Mouse (Mus musculus) liver, embryonic 11.5 days (tissue): ENCODE measurements around the gene Jdp2. TPM values are rescaled to one million over a fixed set of nuclear protein-coding genes. Genes with fewer than 3 reads are reported as not detected.

Experiments
- ATAC-seq: fragments of 200-750 bp; cut with Nextera tagmentation; replicated peaks from 2 replicates; pipeline ENCODE4 v1.8.0; 2017; ENCODE audit warnings: moderate number of reproducible peaks, mild to moderate bottlenecking, moderate TSS enrichment, moderate library complexity; ENCODE audit not compliant: low FRiP score
- DNase-seq: peaks from one replicate; pipeline ENCODE4 v3.0.0-alpha.2; 2017; ENCODE audit warnings: low spot score
- H3K27ac ChIP-seq: fragments of 300-500 bp; sonication (generic); 2 replicates; pipeline ENCODE4 v1.5.1; 2014; ENCODE audit warnings: mild to moderate bottlenecking, low read depth, low read length, control low read depth
- H3K27me3 ChIP-seq: fragments of 300-500 bp; sonication (generic); replicated peaks from 2 replicates; pipeline ENCODE4 v1.6.1; 2014; ENCODE audit warnings: low read length, mixed read lengths; ENCODE audit not compliant: control insufficient read depth, insufficient read depth
- H3K36me3 ChIP-seq: fragments of 300-500 bp; sonication (generic); 2 replicates; pipeline ENCODE4 v1.6.1; 2014; ENCODE audit warnings: mild to moderate bottlenecking, low read length, moderate library complexity, mixed read lengths; ENCODE audit not compliant: control insufficient read depth, insufficient read depth
- H3K4me1 ChIP-seq: fragments of 300-500 bp; sonication (generic); replicated peaks from 2 replicates; pipeline ENCODE4 v1.6.1; 2014; ENCODE audit warnings: low read length, mixed read lengths; ENCODE audit not compliant: control insufficient read depth, insufficient read depth
- H3K4me2 ChIP-seq: fragments of 300-500 bp; sonication (generic); 2 replicates; pipeline ENCODE4 v1.6.1; 2014; ENCODE audit warnings: mild to moderate bottlenecking, control low read depth, moderate library complexity
- H3K4me3 ChIP-seq: fragments of 300-500 bp; sonication (generic); 2 replicates; pipeline ENCODE4 v1.5.1; 2014; ENCODE audit warnings: low read depth, low read length, control low read depth
- H3K9ac ChIP-seq: fragments of 300-500 bp; sonication (generic); 2 replicates; pipeline ENCODE4 v1.6.1; 2014; ENCODE audit warnings: low read depth, low read length, control low read depth
- H3K9me3 ChIP-seq: fragments of 300-500 bp; sonication (generic); 2 replicates; pipeline ENCODE4 v1.6.1; 2016; ENCODE audit warnings: low read length, inconsistent platforms, mixed read lengths; ENCODE audit not compliant: control insufficient read depth
- WGBS: fragments of 180-500 bp; shearing (Covaris S2); extraction: QIAGEN DNeasy Blood & Tissue Kit; methylation state at CpG from one replicate; pipeline ENCODE4 v1.1.7; 2014; 5-methylcytosine and 5-hydroxymethylcytosine counted together
- polyA plus RNA-seq: library from polyadenylated mRNA; unstranded; fragments of >200 nt; fragmentation: Nextera tagmentation; extraction: Ambion mirVana; gene quantifications from 2 replicates; pipeline ENCODE4 v1.2.1, GENCODE M21; 2014

Jdp2 gene
- 0.21 and 0.59 TPM in 2 replicates for polyA plus RNA-seq

DNA sequence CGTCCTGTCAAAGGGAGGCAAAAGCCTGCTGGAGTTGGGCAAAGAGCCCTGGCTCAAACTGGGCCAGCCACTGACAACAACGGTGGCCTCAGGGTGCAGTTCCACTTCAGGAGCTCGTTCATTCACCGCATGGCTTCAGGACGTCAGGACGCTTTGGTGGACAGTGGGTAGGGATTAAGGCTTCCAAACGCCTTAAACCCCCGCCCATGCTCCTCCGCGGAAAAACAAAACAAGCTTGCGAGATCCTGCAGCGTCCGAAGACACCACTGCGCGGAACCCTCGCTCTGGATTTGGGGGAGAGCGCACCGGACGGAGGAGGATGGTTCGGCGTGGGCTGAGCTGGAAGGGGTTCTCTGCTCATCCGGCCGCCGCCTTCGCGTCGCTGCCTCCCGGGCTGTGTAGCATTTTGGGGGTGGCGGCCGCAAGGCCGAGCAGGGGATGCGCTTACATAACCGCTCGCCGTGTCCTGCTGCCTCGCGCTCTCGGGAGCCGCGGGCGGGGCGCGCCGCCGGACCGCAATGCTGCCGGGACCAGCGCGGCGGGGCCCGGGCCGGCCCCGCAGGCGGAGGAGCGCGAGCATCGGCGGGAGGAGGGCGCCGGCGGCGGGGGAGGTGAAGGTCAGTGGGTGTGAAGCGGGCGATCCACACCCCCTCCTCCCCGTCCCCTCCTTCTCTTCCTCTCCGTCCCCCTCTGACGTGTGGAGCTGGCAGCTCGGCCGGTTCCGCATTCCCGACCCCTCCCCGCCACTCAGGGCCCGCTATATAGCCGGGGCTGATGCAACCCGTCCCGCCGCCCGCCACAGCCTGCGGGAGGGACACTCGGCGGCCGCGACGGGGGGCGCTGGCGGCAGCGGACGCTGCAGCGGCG, at the start of gene Jdp2:
Gene Jdp2 (plus strand): TSS at position 417 of the 867 bp plus-strand sequence.
- H3K4me2 ChIP-seq, result peak within 1 kb of the TSS; percentile 83
- peak within 1 kb of the TSS; percentile 58 for H3K9ac ChIP-seq
- peak within 1 kb of the TSS; percentile 11; the same call in 1 of the 2 replicates for H3K27ac ChIP-seq
- 1% methylated on average over 82 of the region's 90 CpGs for WGBS
- H3K36me3 ChIP-seq, result no peaks in the 10 kb centered on the region
- H3K27me3 ChIP-seq, result peaks cover 49% of the 10 kb centered on the region
- H3K4me1 ChIP-seq, result peaks cover 6% of the 10 kb centered on the region
- peak; percentile 73 for ATAC-seq
- no peaks in the 10 kb centered on the region for H3K9me3 ChIP-seq
- peak; percentile 73 for DNase-seq
- peak within 1 kb of the TSS; percentile 69 for H3K4me3 ChIP-seq

DNA sequence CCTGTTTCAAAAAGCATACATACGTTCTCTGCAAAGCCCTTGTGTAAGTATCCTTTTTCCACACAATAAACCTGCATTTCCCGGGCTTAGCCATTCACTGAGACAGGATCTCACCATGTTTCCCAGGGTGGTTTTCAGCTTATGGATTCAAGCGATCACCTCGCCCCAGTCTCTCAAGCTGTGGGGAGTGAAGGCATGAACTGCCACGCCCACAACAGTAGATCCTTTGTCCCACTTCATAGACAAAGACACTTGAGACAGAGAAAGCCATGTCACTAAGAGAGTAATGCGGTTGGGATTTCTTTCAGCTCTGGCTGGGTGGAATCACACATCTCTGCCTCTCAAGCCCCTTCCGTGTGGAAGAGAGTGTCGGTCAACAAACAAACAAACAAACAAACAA, 49.2 kb upstream of the Jdp2 start:
- 85% methylated on average over 8 of the region's 8 CpGs for WGBS
- no peak for DNase-seq
- no peak overlapping the region for H3K9ac ChIP-seq
- ATAC-seq, result no peak
- no peaks in the 10 kb centered on the region for H3K36me3 ChIP-seq
- no peaks in the 10 kb centered on the region for H3K4me1 ChIP-seq
- H3K4me3 ChIP-seq, result no peak overlapping the region
- no peak overlapping the region for H3K4me2 ChIP-seq
- no peaks in the 10 kb centered on the region for H3K9me3 ChIP-seq
- no peaks in the 10 kb centered on the region for H3K27me3 ChIP-seq
- H3K27ac ChIP-seq, result no peak overlapping the region

DNA sequence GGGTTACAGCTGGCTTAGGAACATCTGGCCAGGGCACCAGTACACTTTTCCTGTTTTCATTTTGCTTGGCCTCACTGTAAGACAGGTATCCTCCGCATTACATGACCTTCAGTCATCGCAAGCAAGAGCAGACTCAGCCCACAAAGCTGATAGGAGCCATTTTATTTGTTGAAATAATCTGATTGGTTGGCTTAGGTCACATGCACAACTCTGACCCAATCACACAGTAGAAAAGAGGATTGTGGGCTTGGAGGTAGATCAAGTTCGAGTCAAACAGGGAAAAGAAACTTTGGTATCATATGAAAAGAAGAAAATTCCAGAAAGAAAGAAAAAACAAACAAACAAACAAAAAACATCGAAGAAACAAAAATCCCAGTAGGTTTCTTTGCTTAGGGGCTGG, 48.4 kb upstream of the Jdp2 start:
- H3K4me2 ChIP-seq, result no peak overlapping the region
- WGBS, result 82% methylated on average over 4 of the region's 4 CpGs
- no peaks in the 10 kb centered on the region for H3K4me1 ChIP-seq
- H3K27ac ChIP-seq, result no peak overlapping the region
- H3K9ac ChIP-seq, result no peak overlapping the region
- no peak overlapping the region for H3K4me3 ChIP-seq
- DNase-seq, result no peak
- ATAC-seq, result no peak
- H3K9me3 ChIP-seq, result no peaks in the 10 kb centered on the region
- H3K36me3 ChIP-seq, result no peaks in the 10 kb centered on the region
- no peaks in the 10 kb centered on the region for H3K27me3 ChIP-seq

DNA sequence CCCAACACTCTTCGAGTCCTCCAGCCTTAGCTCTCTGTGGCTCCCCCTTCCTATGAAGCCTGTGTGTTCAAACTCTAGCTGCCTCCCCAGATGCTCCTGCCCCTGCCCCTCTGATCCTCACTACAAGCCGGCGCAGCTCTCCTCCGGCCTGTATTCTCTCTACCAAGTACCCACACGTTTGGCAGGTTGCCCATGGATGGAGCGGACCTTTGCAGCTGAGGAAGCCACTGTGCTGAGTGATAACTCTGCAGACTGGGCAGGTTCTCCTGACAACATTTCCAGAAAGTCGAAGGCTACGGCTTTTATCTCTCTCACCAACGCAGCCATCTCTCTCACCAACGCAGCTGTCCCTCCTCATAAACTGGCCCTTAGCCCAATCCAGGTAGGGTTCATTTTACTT, 39.5 kb upstream of the Jdp2 start:
- no peak for DNase-seq
- no peak overlapping the region for H3K4me3 ChIP-seq
- no peaks in the 10 kb centered on the region for H3K36me3 ChIP-seq
- H3K27me3 ChIP-seq, result no peaks in the 10 kb centered on the region; the same call in 1 of the 2 replicates
- no peak for ATAC-seq
- no peak overlapping the region for H3K9ac ChIP-seq
- 78% methylated on average over 10 of the region's 10 CpGs for WGBS
- H3K27ac ChIP-seq, result no peak overlapping the region
- H3K9me3 ChIP-seq, result no peaks in the 10 kb centered on the region
- no peak overlapping the region for H3K4me2 ChIP-seq
- no peaks in the 10 kb centered on the region for H3K4me1 ChIP-seq

DNA sequence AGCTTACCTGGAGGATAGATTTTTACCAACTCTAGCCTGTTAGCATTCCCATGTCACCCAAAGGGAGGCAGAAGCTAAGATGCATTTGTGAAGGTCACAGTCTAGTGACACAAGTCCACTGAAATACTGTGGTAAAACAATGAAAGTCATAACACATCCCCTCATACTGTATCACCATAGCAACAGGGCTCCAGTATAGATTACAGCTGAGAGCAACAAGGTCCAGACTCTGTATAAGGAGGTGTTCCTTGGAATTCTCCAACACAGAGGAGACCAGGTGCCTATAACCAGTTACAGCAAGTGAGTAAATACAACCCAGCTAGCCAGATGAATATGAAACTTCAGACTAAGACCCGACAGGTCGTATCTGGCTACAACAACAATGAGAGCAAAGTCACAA, 33.4 kb upstream of the Jdp2 start:
- no peaks in the 10 kb centered on the region for H3K4me1 ChIP-seq
- no peak overlapping the region for H3K27ac ChIP-seq
- H3K9ac ChIP-seq, result no peak overlapping the region
- WGBS, result 82% methylated on average over 2 of the region's 2 CpGs
- DNase-seq (no peak), ATAC-seq (no peak)
- H3K4me2 ChIP-seq, result no peak overlapping the region
- no peaks in the 10 kb centered on the region for H3K36me3 ChIP-seq
- no peaks in the 10 kb centered on the region; the same call in 1 of the 2 replicates for H3K27me3 ChIP-seq
- H3K4me3 ChIP-seq, result no peak overlapping the region
- H3K9me3 ChIP-seq, result no peaks in the 10 kb centered on the region

DNA sequence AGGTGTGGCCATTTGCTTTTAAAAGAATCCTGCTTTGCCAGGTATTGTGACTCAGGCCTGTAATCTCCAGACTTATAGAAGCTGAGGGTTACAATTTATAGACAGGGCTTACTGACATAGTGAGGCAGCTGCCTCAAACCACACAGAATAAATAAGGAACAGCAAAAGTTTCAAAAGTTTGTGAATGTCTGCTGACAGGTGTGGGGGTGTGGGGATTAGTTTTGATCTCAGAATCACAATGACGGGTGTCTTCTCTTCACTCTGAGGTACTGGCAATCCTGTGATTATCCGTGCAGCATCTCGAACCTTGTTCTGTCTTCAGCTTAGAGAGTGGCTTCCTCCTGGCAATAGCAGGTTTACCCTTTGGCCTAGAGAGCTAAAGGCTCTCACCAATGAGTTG, 30.5 kb upstream of the Jdp2 start:
- ATAC-seq (no peak), DNase-seq (no peak)
- Histone ChIP-seq H3K27ac (no peak overlapping the region), H3K9ac (no peak overlapping the region), H3K36me3 (no peaks in the 10 kb centered on the region), H3K4me3 (no peak overlapping the region), H3K9me3 (no peaks in the 10 kb centered on the region), H3K27me3 (no peaks in the 10 kb centered on the region; the same call in 1 of the 2 replicates), H3K4me1 (no peaks in the 10 kb centered on the region), H3K4me2 (no peak overlapping the region)
- WGBS, result 79% methylated on average over 3 of the region's 3 CpGs

DNA sequence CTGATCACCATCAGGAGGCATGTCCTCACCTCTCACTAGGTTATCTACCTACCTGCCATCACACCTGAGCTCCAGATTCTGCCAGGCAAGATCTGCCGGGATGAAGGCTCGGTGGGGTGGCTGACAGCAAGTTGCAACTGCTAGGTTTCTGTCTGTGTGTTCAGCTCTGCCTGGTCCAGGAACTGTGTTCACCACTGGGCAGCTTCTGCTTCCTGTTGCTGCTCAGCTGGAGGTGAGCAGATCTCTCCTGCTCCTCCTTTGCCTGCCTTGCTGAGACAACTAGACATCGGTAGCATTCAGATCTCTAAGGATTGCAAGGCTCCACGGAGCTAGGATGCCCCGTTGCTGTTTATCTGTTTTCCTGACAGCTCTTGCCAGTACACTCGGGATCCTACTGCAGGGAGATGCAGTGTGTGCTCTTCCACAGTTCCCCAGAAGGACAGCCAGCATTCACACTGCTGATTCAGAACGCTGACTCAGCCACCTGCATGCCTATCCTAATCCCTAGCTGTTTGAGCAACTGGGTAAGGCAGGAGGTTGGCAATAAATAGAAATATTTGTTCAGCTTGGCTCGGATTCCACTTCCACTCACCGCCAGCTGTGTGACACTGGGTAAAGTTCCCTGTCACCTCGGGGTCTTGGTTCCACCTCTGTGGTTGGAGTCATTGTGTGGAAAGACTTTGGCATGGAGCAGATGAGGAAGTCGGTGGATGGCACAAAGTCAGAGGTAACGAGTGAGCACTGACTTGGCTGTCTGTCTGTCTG, 29.3 kb upstream of the Jdp2 start:
- no peak overlapping the region for H3K9ac ChIP-seq
- no peak overlapping the region for H3K27ac ChIP-seq
- DNase-seq (no peak), ATAC-seq (no peak)
- 54% methylated on average over 12 of the region's 12 CpGs for WGBS
- no peaks in the 10 kb centered on the region for H3K4me1 ChIP-seq
- H3K9me3 ChIP-seq, result no peaks in the 10 kb centered on the region
- H3K4me3 ChIP-seq, result no peak overlapping the region
- no peak overlapping the region for H3K4me2 ChIP-seq
- no peaks in the 10 kb centered on the region for H3K27me3 ChIP-seq
- H3K36me3 ChIP-seq, result no peaks in the 10 kb centered on the region

DNA sequence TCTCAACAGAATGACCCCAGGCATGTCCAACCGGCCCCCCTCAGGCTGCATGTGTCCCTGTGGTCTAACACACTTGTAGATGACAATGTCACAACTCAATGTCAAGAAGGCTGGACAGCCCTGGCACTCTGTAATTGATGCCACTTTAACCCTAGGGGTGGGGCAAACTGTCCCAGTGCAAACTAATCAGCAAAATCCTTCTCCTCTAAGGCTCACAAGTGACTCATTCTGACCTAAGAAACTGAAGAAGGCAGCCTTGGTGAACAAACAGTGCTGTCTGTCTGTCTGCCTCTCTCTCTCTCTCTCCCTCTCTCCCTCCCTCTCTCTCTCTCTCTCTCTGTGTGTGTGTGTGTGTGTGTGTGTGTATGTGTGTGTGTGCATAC, 28.7 kb upstream of the Jdp2 start:
- no peaks in the 10 kb centered on the region for H3K4me1 ChIP-seq
- H3K9me3 ChIP-seq, result no peaks in the 10 kb centered on the region
- no peak overlapping the region for H3K4me3 ChIP-seq
- no peaks in the 10 kb centered on the region for H3K27me3 ChIP-seq
- no peaks in the 10 kb centered on the region for H3K36me3 ChIP-seq
- no peak for DNase-seq
- no peak overlapping the region for H3K9ac ChIP-seq
- no peak overlapping the region for H3K27ac ChIP-seq
- WGBS, result 78% methylated on average over 1 of the region's 1 CpGs
- H3K4me2 ChIP-seq, result no peak overlapping the region
- ATAC-seq, result no peak
